Mouse (Mus musculus) intestine, embryonic 14.5 days (tissue): ENCODE measurements around the gene Acvrl1. TPM values are rescaled to one million over a fixed set of nuclear protein-coding genes. Genes with fewer than 3 reads are reported as not detected.

Experiments
- ATAC-seq: fragments of 200-750 bp; cut with Nextera tagmentation; replicated peaks from 2 replicates; pipeline ENCODE4 v1.8.0; 2017; ENCODE audit warnings: low read depth, moderate number of reproducible peaks, moderate TSS enrichment, moderate library complexity; ENCODE audit not compliant: low FRiP score, low TSS enrichment
- DNase-seq: peaks from one replicate; pipeline ENCODE4 v3.0.0-alpha.2; 2018; ENCODE audit warnings: low spot score
- H3K27ac ChIP-seq: fragments of 300-500 bp; sonication (generic); 2 replicates; pipeline ENCODE4 v1.5.1; 2014; ENCODE audit warnings: low read depth, mild to moderate bottlenecking, control low read depth
- H3K27me3 ChIP-seq: fragments of 300-500 bp; sonication (generic); replicated peaks from 2 replicates; pipeline ENCODE4 v1.6.1; 2014; ENCODE audit warnings: low read length, control low read depth; ENCODE audit not compliant: control insufficient read depth, insufficient read depth
- H3K36me3 ChIP-seq: fragments of 300-500 bp; sonication (generic); 2 replicates; pipeline ENCODE4 v1.6.1; 2014; ENCODE audit warnings: low read length, control low read depth; ENCODE audit not compliant: control insufficient read depth, insufficient read depth
- H3K4me1 ChIP-seq: fragments of 300-500 bp; sonication (generic); replicated peaks from 2 replicates; pipeline ENCODE4 v1.6.1; 2014; ENCODE audit warnings: low read length, control low read depth, mixed read lengths; ENCODE audit not compliant: control insufficient read depth, insufficient read depth
- H3K4me2 ChIP-seq: fragments of 300-500 bp; sonication (generic); 2 replicates; pipeline ENCODE4 v1.6.1; 2014; ENCODE audit warnings: low read length
- H3K4me3 ChIP-seq: fragments of 300-500 bp; sonication (generic); 2 replicates; pipeline ENCODE4 v1.5.1; 2014; ENCODE audit warnings: low read depth, low read length, control low read depth, mixed read lengths
- H3K9ac ChIP-seq: fragments of 300-500 bp; sonication (generic); 2 replicates; pipeline ENCODE4 v1.6.1; 2014; ENCODE audit warnings: mild to moderate bottlenecking, low read length
- H3K9me3 ChIP-seq: fragments of 300-500 bp; sonication (generic); 2 replicates; pipeline ENCODE4 v1.6.1; 2016; ENCODE audit warnings: low read length, control low read depth; ENCODE audit not compliant: control insufficient read depth
- WGBS: fragments of 180-500 bp; shearing (Covaris S2); extraction: QIAGEN DNeasy Blood & Tissue Kit; methylation state at CpG from one replicate; pipeline ENCODE4 v1.1.7; 2014; 5-methylcytosine and 5-hydroxymethylcytosine counted together
- polyA plus RNA-seq: library from polyadenylated mRNA; unstranded; fragments of >200 nt; fragmentation: Nextera tagmentation; extraction: Ambion mirVana; gene quantifications from 2 replicates; pipeline ENCODE4 v1.2.1, GENCODE M21; 2014

The Acvrl1 gene
- polyA plus RNA-seq, 1 experiment from 2014 or later: 16.5 TPM

- Histone ChIP-seq H3K27ac (no peak overlapping the region), H3K4me2 (no peak overlapping the region), H3K27me3 (no peaks in the 10 kb centered on the region), H3K36me3 (no peaks in the 10 kb centered on the region), H3K9me3 (no peaks in the 10 kb centered on the region), H3K4me3 (no peak overlapping the region), H3K9ac (no peak overlapping the region), H3K4me1 (peaks cover 5% of the 10 kb centered on the region; the same call in 1 of the 2 replicates)
- no peak; the same call in 1 of the 2 replicates for ATAC-seq
- no peak for DNase-seq
- 46% methylated on average over 14 of the region's 14 CpGs for WGBS
Measured at GRCm38 (mm10) chr15:101118399-101119125, 9.8 kb upstream of the Acvrl1 start.

GRCm38 (mm10) chr15:101121411-101122289, 6.7 kb upstream of the Acvrl1 start:
- Histone ChIP-seq H3K27me3 (no peaks in the 10 kb centered on the region), H3K36me3 (no peaks in the 10 kb centered on the region), H3K4me3 (no peak overlapping the region), H3K4me2 (no peak overlapping the region), H3K9me3 (no peaks in the 10 kb centered on the region), H3K27ac (no peak overlapping the region), H3K4me1 (peaks cover 5% of the 10 kb centered on the region; the same call in 1 of the 2 replicates), H3K9ac (no peak overlapping the region)
- WGBS: 74% methylated on average over 9 of the region's 9 CpGs
- no peak for ATAC-seq
- no peak for DNase-seq

GRCm38 (mm10) chr15:101122290-101122589, 6.1 kb upstream of the Acvrl1 start:
- Histone ChIP-seq H3K4me3 (no peak overlapping the region), H3K9me3 (no peaks in the 10 kb centered on the region), H3K9ac (no peak overlapping the region), H3K27me3 (no peaks in the 10 kb centered on the region), H3K27ac (no peak overlapping the region), H3K36me3 (no peaks in the 10 kb centered on the region), H3K4me2 (no peak overlapping the region), H3K4me1 (peaks cover 9% of the 10 kb centered on the region; the same call in 1 of the 2 replicates)
- ATAC-seq (no peak), DNase-seq (no peak)
- WGBS: 16% methylated on average over 2 of the region's 2 CpGs

- no peaks in the 10 kb centered on the region for H3K9me3 ChIP-seq
- ATAC-seq (no peak), DNase-seq (no peak)
- H3K4me3 ChIP-seq: no peak overlapping the region
- H3K36me3 ChIP-seq: no peaks in the 10 kb centered on the region
- peaks cover 11% of the 10 kb centered on the region for H3K4me1 ChIP-seq
- 0 out of 2 replicates have a peak, but pooled peaks cover 4% of the 10 kb centered on the region for H3K27me3 ChIP-seq
- H3K4me2 ChIP-seq: no peak overlapping the region
- H3K9ac ChIP-seq: no peak overlapping the region
- 51% methylated on average over 4 of the region's 4 CpGs for WGBS
- no peak overlapping the region for H3K27ac ChIP-seq
Measured at GRCm38 (mm10) chr15:101123202-101123601, 5.1 kb upstream of the Acvrl1 start.

GRCm38 (mm10) chr15:101125561-101125960, 2.8 kb upstream of the Acvrl1 start:
- H3K36me3 ChIP-seq: no peaks in the 10 kb centered on the region
- H3K27ac ChIP-seq: no peak overlapping the region

GRCm38 (mm10) chr15:101126876-101127544, 1.3 kb upstream of the Acvrl1 start:
- peaks cover 11% of the 10 kb centered on the region; the same call in 1 of the 2 replicates for H3K27me3 ChIP-seq
- H3K27ac ChIP-seq: peak overlapping the region; percentile 38; the same call in 1 of the 2 replicates
- WGBS: 64% methylated on average over 12 of the region's 12 CpGs
- H3K9me3 ChIP-seq: no peaks in the 10 kb centered on the region
- no peak overlapping the region for H3K9ac ChIP-seq
- H3K4me3 ChIP-seq: no peak overlapping the region
- no peak for DNase-seq
- H3K36me3 ChIP-seq: no peaks in the 10 kb centered on the region
- ATAC-seq: no peak
- H3K4me1 ChIP-seq: peaks cover 32% of the 10 kb centered on the region
- no peak overlapping the region for H3K4me2 ChIP-seq

More at GRCm38 (mm10) chr15:101125561-101125960, 2.8 kb upstream of the Acvrl1 start:
- DNase-seq (no peak), ATAC-seq (no peak)
- H3K9ac ChIP-seq: no peak overlapping the region
- H3K9me3 ChIP-seq: no peaks in the 10 kb centered on the region
- WGBS: 87% methylated on average over 6 of the region's 6 CpGs
- H3K27me3 ChIP-seq: peaks cover 11% of the 10 kb centered on the region; the same call in 1 of the 2 replicates
- H3K4me1 ChIP-seq: peaks cover 20% of the 10 kb centered on the region
- no peak overlapping the region for H3K4me2 ChIP-seq
- H3K4me3 ChIP-seq: no peak overlapping the region

- Histone ChIP-seq H3K36me3 (no peaks in the 10 kb centered on the region), H3K27me3 (peaks cover 11% of the 10 kb centered on the region; the same call in 1 of the 2 replicates), H3K9ac (peak overlapping the region; percentile 59), H3K4me1 (peaks cover 49% of the 10 kb centered on the region), H3K27ac (no peak overlapping the region), H3K9me3 (no peaks in the 10 kb centered on the region), H3K4me2 (peak overlapping the region; percentile 65), H3K4me3 (peak overlapping the region; percentile 43)
- WGBS: 42% methylated on average over 5 of the region's 5 CpGs
- ATAC-seq (no peak), DNase-seq (no peak)
Measured at GRCm38 (mm10) chr15:101129412-101129811, 1.1 kb downstream of the Acvrl1 start.

GRCm38 (mm10) chr15:101131498-101131897, 3.2 kb downstream of the Acvrl1 start:
- ATAC-seq (no peak), DNase-seq (no peak)
- Histone ChIP-seq H3K27ac (no peak overlapping the region), H3K4me1 (peaks cover 65% of the 10 kb centered on the region), H3K27me3 (peaks cover 11% of the 10 kb centered on the region; the same call in 1 of the 2 replicates), H3K9ac (no peak overlapping the region), H3K4me3 (no peak overlapping the region), H3K9me3 (no peaks in the 10 kb centered on the region), H3K36me3 (0 out of 2 replicates have a peak, but pooled peaks cover 3% of the 10 kb centered on the region), H3K4me2 (peak overlapping the region; percentile 29)
- WGBS: 20% methylated on average over 11 of the region's 11 CpGs
